Mouse (Mus musculus) liver, embryonic 12.5 days (tissue): Measurements from ENCODE around the gene Ppm1l. TPM values are rescaled to one million over a fixed set of nuclear protein-coding genes. Genes with fewer than 3 reads are reported as not detected.

Experiments used
- ATAC-seq: fragments of 200-750 bp; cut with Nextera tagmentation; 2 replicates; pipeline ENCODE4 v1.8.0; 2017; ENCODE audit warnings: moderate number of reproducible peaks, mild to moderate bottlenecking, moderate library complexity
- H3K27ac ChIP-seq: fragments of 300-500 bp; sonication (generic); 2 replicates; pipeline ENCODE4 v1.5.1; 2016; ENCODE audit warnings: mild to moderate bottlenecking
- H3K27me3 ChIP-seq: fragments of 300-500 bp; sonication (generic); replicated peaks from 2 replicates; pipeline ENCODE4 v1.6.1; 2016; ENCODE audit warnings: mild to moderate bottlenecking, moderate library complexity
- H3K36me3 ChIP-seq: fragments of 300-500 bp; sonication (generic); 2 replicates; pipeline ENCODE4 v1.6.1; 2016; ENCODE audit warnings: mild to moderate bottlenecking, moderate library complexity
- H3K4me1 ChIP-seq: fragments of 300-500 bp; sonication (generic); 2 replicates; pipeline ENCODE4 v1.6.1; 2016
- H3K4me2 ChIP-seq: fragments of 300-500 bp; sonication (generic); 2 replicates; pipeline ENCODE4 v1.6.1; 2016; ENCODE audit warnings: mild to moderate bottlenecking, moderate library complexity
- H3K4me3 ChIP-seq: fragments of 300-500 bp; sonication (generic); 2 replicates; pipeline ENCODE4 v1.5.1; 2016; ENCODE audit warnings: mild to moderate bottlenecking, moderate library complexity
- H3K9ac ChIP-seq: fragments of 300-500 bp; sonication (generic); 2 replicates; pipeline ENCODE4 v1.6.1; 2016; ENCODE audit warnings: mild to moderate bottlenecking, moderate library complexity
- H3K9me3 ChIP-seq: fragments of 300-500 bp; sonication (generic); replicated peaks from 2 replicates; pipeline ENCODE4 v1.6.1; 2016; ENCODE audit warnings: mild to moderate bottlenecking, moderate library complexity
- WGBS: fragments of 180-500 bp; shearing (Covaris S2); methylation state at CpG from one replicate; pipeline ENCODE4 v1.1.7; 2016; ENCODE audit not compliant: insufficient replicate concordance; 5-methylcytosine and 5-hydroxymethylcytosine counted together
- polyA plus RNA-seq: library from polyadenylated mRNA; unstranded; fragments of >200 nt; fragmentation: Nextera tagmentation; extraction: Ambion mirVana; gene quantifications from 2 replicates; pipeline ENCODE4 v1.2.1, GENCODE M21; 2016

The Ppm1l gene
- polyA plus RNA-seq, 1 experiment from 2014 or later = 7.2 TPM

DNA sequence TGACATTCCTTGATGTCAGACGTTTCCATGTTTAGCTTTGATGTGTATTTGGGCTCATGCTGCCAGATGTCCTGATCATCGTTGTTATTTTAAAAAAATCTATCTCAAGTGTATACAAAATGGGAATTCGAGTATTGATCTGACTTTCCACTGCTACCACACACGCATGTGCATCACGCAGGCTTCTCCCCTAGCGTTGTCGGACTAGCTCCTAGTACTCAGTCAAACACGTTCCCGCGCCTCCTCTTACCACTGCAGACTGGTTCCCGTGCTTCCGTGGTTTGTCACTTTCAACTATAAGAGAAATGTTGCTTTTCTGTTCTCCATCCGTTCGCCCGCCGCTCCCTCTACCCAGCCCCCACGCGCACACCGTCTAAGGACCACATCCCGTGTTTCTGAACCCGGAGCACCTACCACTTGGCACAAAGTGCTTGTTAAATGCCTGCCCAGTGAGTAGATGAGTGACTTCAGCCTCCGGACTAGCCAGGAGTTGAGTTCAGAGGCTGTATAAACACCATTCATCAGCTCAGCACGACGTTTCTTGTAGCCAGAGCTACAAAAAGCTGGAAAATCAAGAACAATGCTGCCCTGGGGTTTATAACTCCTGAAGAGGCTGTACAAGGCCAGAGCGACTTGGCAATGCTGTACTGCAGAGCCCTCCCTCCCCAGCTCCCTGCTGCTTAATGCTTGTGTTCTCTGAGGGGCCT, 219.4 kb downstream of the Ppm1l start:
- H3K27ac ChIP-seq = no peak overlapping the region
- WGBS = 81% methylated on average over 25 of the region's 25 CpGs
- no peak for ATAC-seq

DNA sequence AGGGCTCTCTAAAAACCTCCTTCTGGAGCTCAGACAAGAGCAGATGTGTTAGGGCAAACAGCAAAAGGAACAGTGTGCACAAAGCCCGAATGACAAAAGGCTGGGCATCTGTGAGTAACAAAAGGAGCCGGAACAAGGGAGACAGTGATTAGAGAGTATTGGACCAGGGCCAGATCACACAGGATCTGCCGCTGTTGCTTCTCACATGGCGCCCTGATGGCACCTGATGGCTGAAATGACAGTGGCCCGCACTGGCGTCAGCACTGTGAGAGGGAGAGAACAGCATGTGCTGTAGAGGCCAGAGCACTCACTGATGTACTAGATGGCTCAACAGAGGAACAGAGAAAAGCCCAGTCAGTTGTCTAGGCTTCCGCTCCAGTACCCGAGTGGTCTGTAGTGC, 226.3 kb downstream of the Ppm1l start:
- 76% methylated on average over 8 of the region's 8 CpGs for WGBS
- Histone ChIP-seq H3K4me1 (no peaks in the 10 kb centered on the region), H3K27me3 (no peaks in the 10 kb centered on the region), H3K9me3 (no peaks in the 10 kb centered on the region), H3K4me3 (no peak overlapping the region), H3K9ac (no peak overlapping the region), H3K27ac (no peak overlapping the region), H3K4me2 (no peak overlapping the region), H3K36me3 (no peaks in the 10 kb centered on the region)
- ATAC-seq = no peak

More for the DNA sequence above, 219.4 kb downstream of the Ppm1l start:
- no peak overlapping the region for H3K4me2 ChIP-seq
- H3K27me3 ChIP-seq = no peaks in the 10 kb centered on the region
- no peak overlapping the region for H3K9ac ChIP-seq
- H3K9me3 ChIP-seq = no peaks in the 10 kb centered on the region
- H3K4me3 ChIP-seq = no peak overlapping the region
- no peaks in the 10 kb centered on the region for H3K4me1 ChIP-seq
- no peaks in the 10 kb centered on the region for H3K36me3 ChIP-seq

DNA sequence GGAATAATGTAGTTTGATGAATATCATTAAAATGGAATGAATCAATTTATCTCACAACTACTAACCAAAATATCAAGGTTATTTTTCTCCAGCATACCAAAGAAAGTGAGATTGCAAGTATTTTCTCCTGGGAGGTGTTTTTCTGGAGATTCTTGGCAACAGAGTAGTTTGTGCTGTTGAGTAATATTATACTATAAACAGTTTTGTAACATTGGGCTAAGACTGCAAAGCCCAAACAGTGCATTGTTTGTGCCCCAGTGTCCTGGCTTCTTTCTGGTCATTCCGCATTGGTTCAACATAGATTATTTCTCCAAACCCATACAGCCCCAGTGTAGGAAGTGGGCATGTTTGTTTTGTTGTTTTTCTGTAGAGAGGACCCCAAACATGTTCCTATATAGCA, 227.1 kb downstream of the Ppm1l start:
- H3K4me3 ChIP-seq = no peak overlapping the region
- H3K36me3 ChIP-seq = no peaks in the 10 kb centered on the region
- H3K9ac ChIP-seq = no peak overlapping the region
- no peak overlapping the region for H3K27ac ChIP-seq
- 85% methylated on average over 1 of the region's 1 CpGs for WGBS
- no peak overlapping the region for H3K4me2 ChIP-seq
- H3K4me1 ChIP-seq = no peaks in the 10 kb centered on the region
- no peak for ATAC-seq
- no peaks in the 10 kb centered on the region for H3K27me3 ChIP-seq
- H3K9me3 ChIP-seq = no peaks in the 10 kb centered on the region

DNA sequence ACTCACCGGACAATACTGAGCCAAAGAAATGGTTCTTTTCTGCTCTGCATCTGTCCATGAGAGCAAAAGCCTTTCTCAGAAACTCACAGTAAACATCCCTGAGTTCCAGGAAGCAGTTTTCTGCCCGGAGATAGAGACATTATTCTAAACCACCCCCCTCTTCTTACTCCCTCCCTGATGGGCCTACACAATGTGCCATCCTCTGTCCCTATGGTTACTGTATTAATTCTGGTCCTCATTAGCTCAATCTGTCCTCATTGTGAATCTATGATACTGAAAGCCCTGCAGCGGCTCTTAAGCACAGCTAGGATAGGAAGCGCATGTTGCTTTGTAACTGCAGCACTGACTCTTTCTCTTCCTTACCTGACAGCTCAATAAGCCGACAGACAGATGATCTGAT, 228.4 kb downstream of the Ppm1l start:
- no peak overlapping the region for H3K4me3 ChIP-seq
- H3K27me3 ChIP-seq = no peaks in the 10 kb centered on the region
- H3K36me3 ChIP-seq = no peaks in the 10 kb centered on the region
- H3K4me2 ChIP-seq = no peak overlapping the region
- H3K4me1 ChIP-seq = no peaks in the 10 kb centered on the region
- no peak for ATAC-seq
- H3K9me3 ChIP-seq = no peaks in the 10 kb centered on the region
- WGBS = 74% methylated on average over 5 of the region's 5 CpGs
- no peak overlapping the region for H3K27ac ChIP-seq
- no peak overlapping the region for H3K9ac ChIP-seq

DNA sequence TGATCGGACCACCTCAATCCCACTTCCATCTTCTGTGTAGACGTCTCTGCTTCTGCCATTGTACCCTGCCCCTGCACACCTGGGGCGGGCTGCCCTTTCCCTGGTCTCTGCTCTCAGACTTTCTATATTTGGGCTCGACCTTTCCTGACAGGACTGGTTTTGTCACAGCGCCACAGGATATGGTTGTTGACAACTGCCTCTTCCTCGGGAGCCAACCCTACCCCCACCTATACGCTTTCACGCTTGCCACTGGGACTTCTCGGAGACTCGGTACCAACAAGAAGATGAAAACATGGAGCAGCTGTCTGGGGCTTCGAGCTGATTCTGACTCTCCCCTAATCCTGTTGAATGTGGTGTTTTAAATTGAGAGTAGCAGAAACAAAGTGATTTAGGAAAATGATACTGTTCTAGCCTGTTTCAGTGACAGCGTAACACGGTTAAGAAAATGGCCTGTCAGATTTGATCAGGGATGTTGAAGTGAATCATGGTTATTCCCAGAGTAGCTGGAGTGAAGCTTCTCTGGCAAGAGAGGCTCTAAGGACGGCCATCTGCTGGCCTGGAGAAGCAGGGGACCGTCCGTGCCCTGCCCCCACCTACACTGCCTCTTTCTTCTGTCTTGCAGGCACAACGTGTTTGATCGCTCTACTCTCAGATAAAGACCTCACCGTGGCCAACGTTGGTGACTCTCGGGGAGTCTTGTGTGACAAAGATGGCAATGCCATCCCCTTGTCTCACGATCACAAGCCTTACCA, 232.2 kb downstream of the Ppm1l start:
- Histone ChIP-seq H3K4me1 (no peaks in the 10 kb centered on the region), H3K27me3 (no peaks in the 10 kb centered on the region), H3K36me3 (peaks cover 10% of the 10 kb centered on the region; the same call in 1 of the 2 replicates), H3K9ac (no peak overlapping the region), H3K4me2 (no peak overlapping the region), H3K9me3 (no peaks in the 10 kb centered on the region), H3K27ac (no peak overlapping the region), H3K4me3 (no peak overlapping the region)
- 71% methylated on average over 22 of the region's 22 CpGs for WGBS
- no peak for ATAC-seq

- H3K27ac ChIP-seq = no peak overlapping the region
- H3K4me1 ChIP-seq = no peaks in the 10 kb centered on the region
- no peak overlapping the region for H3K4me3 ChIP-seq
- no peak for ATAC-seq
- H3K36me3 ChIP-seq = peaks cover 16% of the 10 kb centered on the region; the same call in 1 of the 2 replicates
- H3K9me3 ChIP-seq = no peaks in the 10 kb centered on the region
- H3K27me3 ChIP-seq = no peaks in the 10 kb centered on the region
- H3K9ac ChIP-seq = no peak overlapping the region
- WGBS = 80% methylated on average over 4 of the region's 4 CpGs
- no peak overlapping the region for H3K4me2 ChIP-seq
These were observed 232.9 kb downstream of the Ppm1l start for GRCm38 (mm10) chr3:69549602-69550001.

GRCm38 (mm10) chr3:69555511-69555910, 238.8 kb downstream of the Ppm1l start:
- Histone ChIP-seq H3K27ac (no peak overlapping the region), H3K27me3 (no peaks in the 10 kb centered on the region)
- WGBS = 75% methylated on average over 6 of the region's 6 CpGs

GRCm38 (mm10) chr3:69556092-69556778, 239.6 kb downstream of the Ppm1l start:
- peak; percentile 32; the same call in 1 of the 2 replicates for ATAC-seq
- H3K4me3 ChIP-seq = no peak overlapping the region

More at GRCm38 (mm10) chr3:69555511-69555910, 238.8 kb downstream of the Ppm1l start:
- Histone ChIP-seq H3K36me3 (peaks cover 16% of the 10 kb centered on the region; the same call in 1 of the 2 replicates), H3K9me3 (no peaks in the 10 kb centered on the region), H3K9ac (no peak overlapping the region), H3K4me1 (no peaks in the 10 kb centered on the region), H3K4me3 (no peak overlapping the region), H3K4me2 (no peak overlapping the region)
- no peak for ATAC-seq

GRCm38 (mm10) chr3:69559316-69559974, 242.8 kb downstream of the Ppm1l start:
- no peak for ATAC-seq
- Histone ChIP-seq H3K9me3 (no peaks in the 10 kb centered on the region), H3K4me2 (no peak overlapping the region), H3K4me3 (no peak overlapping the region), H3K27ac (no peak overlapping the region), H3K9ac (no peak overlapping the region), H3K27me3 (no peaks in the 10 kb centered on the region), H3K4me1 (no peaks in the 10 kb centered on the region), H3K36me3 (0 out of 2 replicates have a peak, but pooled peaks cover 2% of the 10 kb centered on the region)
- WGBS = 55% methylated on average over 6 of the region's 6 CpGs

More at GRCm38 (mm10) chr3:69556092-69556778, 239.6 kb downstream of the Ppm1l start:
- Histone ChIP-seq H3K9ac (no peak overlapping the region), H3K27ac (no peak overlapping the region), H3K4me1 (no peaks in the 10 kb centered on the region), H3K4me2 (no peak overlapping the region), H3K36me3 (peaks cover 16% of the 10 kb centered on the region; the same call in 1 of the 2 replicates), H3K27me3 (no peaks in the 10 kb centered on the region), H3K9me3 (no peaks in the 10 kb centered on the region)
- WGBS = 77% methylated on average over 12 of the region's 12 CpGs

- Histone ChIP-seq H3K27ac (no peak overlapping the region), H3K4me1 (no peaks in the 10 kb centered on the region), H3K9ac (no peak overlapping the region), H3K9me3 (no peaks in the 10 kb centered on the region), H3K36me3 (no peaks in the 10 kb centered on the region), H3K4me2 (no peak overlapping the region), H3K4me3 (no peak overlapping the region), H3K27me3 (no peaks in the 10 kb centered on the region)
- 51% methylated on average over 7 of the region's 7 CpGs for WGBS
- no peak for ATAC-seq
These were observed 243.3 kb downstream of the Ppm1l start for GRCm38 (mm10) chr3:69559975-69560330.

DNA sequence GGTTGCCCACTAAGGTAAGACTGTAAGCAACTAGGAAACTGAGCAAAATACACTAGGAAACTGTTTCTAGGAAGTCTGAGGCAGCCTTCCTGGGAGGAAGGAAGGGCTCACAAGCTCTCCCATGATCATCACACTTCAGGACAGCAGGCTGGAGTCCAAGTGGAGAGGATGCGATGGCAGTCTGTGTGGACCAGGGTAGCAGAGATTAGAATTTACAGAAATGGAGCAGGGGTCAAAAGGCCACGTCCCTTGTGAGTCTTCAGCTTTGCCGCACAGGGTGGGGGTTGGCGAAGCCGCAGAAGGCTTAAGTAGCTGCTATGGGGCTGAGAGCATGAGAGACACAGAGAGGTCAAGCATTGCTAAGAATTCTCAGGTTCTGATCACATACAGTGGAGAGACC, 245.0 kb downstream of the Ppm1l start:
- Histone ChIP-seq H3K27me3 (no peaks in the 10 kb centered on the region), H3K27ac (no peak overlapping the region), H3K9me3 (no peaks in the 10 kb centered on the region), H3K4me3 (no peak overlapping the region), H3K4me1 (no peaks in the 10 kb centered on the region), H3K4me2 (no peak overlapping the region), H3K36me3 (no peaks in the 10 kb centered on the region), H3K9ac (no peak overlapping the region)
- WGBS = 78% methylated on average over 5 of the region's 5 CpGs
- ATAC-seq = no peak
